Mouse (Mus musculus): Measurements from ENCODE around the gene Cdkal1. TPM values are rescaled to one million over a fixed set of nuclear protein-coding genes. Genes with fewer than 3 reads are reported as not detected.

Cdkal1 gene
- polyA plus RNA-seq, 1 experiment from 2014 or later: 8.2 TPM

DNA sequence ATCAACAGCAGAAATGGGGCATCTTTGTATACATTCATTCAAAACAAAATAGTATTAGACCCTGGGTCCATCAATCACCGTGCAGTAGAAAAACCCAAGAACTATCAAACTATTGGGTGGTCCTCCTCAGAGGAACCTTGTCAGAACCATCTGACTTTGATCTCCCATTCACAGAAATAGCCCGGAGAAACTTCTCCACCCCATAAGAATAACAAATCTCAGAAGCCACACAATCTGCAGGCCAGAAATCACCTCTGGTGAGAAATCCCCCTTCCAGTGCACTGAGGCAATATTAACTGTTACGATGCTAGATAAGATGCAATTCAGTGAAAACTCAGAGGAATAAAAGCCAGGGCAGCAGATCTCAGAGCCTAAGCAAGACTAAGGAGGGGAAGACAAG lies 275.5 kb downstream of the Cdkal1 start:
- H3K27me3 ChIP-seq: no peaks in the 10 kb centered on the region
- H3K4me2 ChIP-seq: no peak overlapping the region
- H3K36me3 ChIP-seq (replicated peaks): no peaks in the 10 kb centered on the region
- H3K4me3 ChIP-seq (replicated peaks): no peak overlapping the region
- no peaks in the 10 kb centered on the region for H3K9me3 ChIP-seq (replicated peaks)
- no peak overlapping the region for H3K27ac ChIP-seq (replicated peaks)
- H3K9ac ChIP-seq: no peak overlapping the region
- WGBS (ENCODE audit: insufficient replicate concordance): 68% methylated on average over 3 of the region's 3 CpGs
- ATAC-seq (ENCODE audit: insufficient read depth): no peak
- no peaks in the 10 kb centered on the region for H3K4me1 ChIP-seq (replicated peaks)

GRCm38 (mm10) chr13:29578621-29579020 lies 276.9 kb downstream of the Cdkal1 start:
- H3K4me1 ChIP-seq (replicated peaks): no peaks in the 10 kb centered on the region
- ATAC-seq (ENCODE audit: insufficient read depth): no peak
- H3K36me3 ChIP-seq (replicated peaks): no peaks in the 10 kb centered on the region
- H3K27me3 ChIP-seq: no peaks in the 10 kb centered on the region
- no peak overlapping the region for H3K27ac ChIP-seq (replicated peaks)
- H3K9me3 ChIP-seq (replicated peaks): no peaks in the 10 kb centered on the region
- H3K4me2 ChIP-seq: no peak overlapping the region
- 71% methylated on average over 3 of the region's 3 CpGs for WGBS (ENCODE audit: insufficient replicate concordance)
- no peak overlapping the region for H3K9ac ChIP-seq
- no peak overlapping the region for H3K4me3 ChIP-seq (replicated peaks)

GRCm38 (mm10) chr13:29574784-29575183 lies 280.7 kb downstream of the Cdkal1 start:
- 27% methylated on average over 1 of the region's 1 CpGs for WGBS (ENCODE audit: insufficient replicate concordance)
- ATAC-seq (ENCODE audit: insufficient read depth): no peak
- Histone ChIP-seq H3K4me2 (no peak overlapping the region), H3K36me3 (replicated peaks) (no peaks in the 10 kb centered on the region), H3K27ac (replicated peaks) (no peak overlapping the region), H3K9ac (no peak overlapping the region), H3K27me3 (no peaks in the 10 kb centered on the region), H3K4me1 (replicated peaks) (no peaks in the 10 kb centered on the region), H3K9me3 (replicated peaks) (no peaks in the 10 kb centered on the region), H3K4me3 (replicated peaks) (no peak overlapping the region)

DNA sequence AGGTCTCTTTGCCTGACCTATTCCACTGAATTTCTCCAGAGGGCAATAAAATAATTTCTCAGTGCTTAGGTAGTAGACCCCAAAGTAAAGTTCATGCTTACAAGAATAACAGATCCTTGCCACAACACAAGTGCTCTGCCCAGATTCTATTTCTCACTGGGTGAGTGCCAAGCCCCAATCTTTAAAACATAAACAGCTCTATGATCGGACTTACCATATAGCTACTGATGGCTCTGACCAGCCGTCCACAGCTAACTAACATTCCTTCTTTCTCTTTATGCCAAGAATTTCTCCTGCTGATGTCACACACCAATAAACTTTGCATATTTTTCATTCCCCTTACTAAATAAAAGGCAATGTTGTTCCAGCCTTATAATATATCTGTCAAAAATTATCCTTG lies 283.0 kb downstream of the Cdkal1 start:
- H3K36me3 ChIP-seq (replicated peaks): no peaks in the 10 kb centered on the region
- H3K27ac ChIP-seq (replicated peaks): no peak overlapping the region
- no peak overlapping the region for H3K4me3 ChIP-seq (replicated peaks)
- no peak for ATAC-seq (ENCODE audit: insufficient read depth)
- H3K9ac ChIP-seq: no peak overlapping the region
- H3K9me3 ChIP-seq (replicated peaks): no peaks in the 10 kb centered on the region
- no peaks in the 10 kb centered on the region for H3K4me1 ChIP-seq (replicated peaks)
- H3K27me3 ChIP-seq: no peaks in the 10 kb centered on the region
- WGBS (ENCODE audit: insufficient replicate concordance): 61% methylated on average over 2 of the region's 2 CpGs
- no peak overlapping the region for H3K4me2 ChIP-seq

GRCm38 (mm10) chr13:29565710-29566109 lies 289.8 kb downstream of the Cdkal1 start:
- Histone ChIP-seq H3K4me3 (replicated peaks) (no peak overlapping the region), H3K4me1 (replicated peaks) (no peaks in the 10 kb centered on the region), H3K4me2 (no peak overlapping the region), H3K27me3 (no peaks in the 10 kb centered on the region), H3K9me3 (replicated peaks) (no peaks in the 10 kb centered on the region), H3K36me3 (replicated peaks) (no peaks in the 10 kb centered on the region), H3K9ac (no peak overlapping the region), H3K27ac (replicated peaks) (no peak overlapping the region)
- no peak for ATAC-seq (ENCODE audit: insufficient read depth)
- WGBS (ENCODE audit: insufficient replicate concordance): 74% methylated on average over 5 of the region's 5 CpGs

- H3K4me1 ChIP-seq (replicated peaks): no peaks in the 10 kb centered on the region
- no peak overlapping the region for H3K4me2 ChIP-seq
- no peaks in the 10 kb centered on the region for H3K36me3 ChIP-seq (replicated peaks)
- no peaks in the 10 kb centered on the region for H3K27me3 ChIP-seq
- WGBS (ENCODE audit: insufficient replicate concordance): 56% methylated on average over 3 of the region's 3 CpGs
- no peak overlapping the region for H3K4me3 ChIP-seq (replicated peaks)
- no peak overlapping the region for H3K9ac ChIP-seq
- no peak overlapping the region for H3K27ac ChIP-seq (replicated peaks)
- ATAC-seq (ENCODE audit: insufficient read depth): no peak
- no peaks in the 10 kb centered on the region for H3K9me3 ChIP-seq (replicated peaks)
These were observed 296.3 kb downstream of the Cdkal1 start for GRCm38 (mm10) chr13:29559188-29559587.

- no peak for ATAC-seq (ENCODE audit: insufficient read depth)
- no peaks in the 10 kb centered on the region for H3K9me3 ChIP-seq (replicated peaks)
- 72% methylated on average over 9 of the region's 9 CpGs for WGBS (ENCODE audit: insufficient replicate concordance)
- no peak overlapping the region for H3K27ac ChIP-seq (replicated peaks)
- no peak overlapping the region for H3K4me2 ChIP-seq
- no peaks in the 10 kb centered on the region for H3K36me3 ChIP-seq (replicated peaks)
- H3K27me3 ChIP-seq: no peaks in the 10 kb centered on the region
- no peak overlapping the region for H3K4me3 ChIP-seq (replicated peaks)
- H3K9ac ChIP-seq: no peak overlapping the region
- no peaks in the 10 kb centered on the region for H3K4me1 ChIP-seq (replicated peaks)
These were observed 300.2 kb downstream of the Cdkal1 start for GRCm38 (mm10) chr13:29555160-29555785.

DNA sequence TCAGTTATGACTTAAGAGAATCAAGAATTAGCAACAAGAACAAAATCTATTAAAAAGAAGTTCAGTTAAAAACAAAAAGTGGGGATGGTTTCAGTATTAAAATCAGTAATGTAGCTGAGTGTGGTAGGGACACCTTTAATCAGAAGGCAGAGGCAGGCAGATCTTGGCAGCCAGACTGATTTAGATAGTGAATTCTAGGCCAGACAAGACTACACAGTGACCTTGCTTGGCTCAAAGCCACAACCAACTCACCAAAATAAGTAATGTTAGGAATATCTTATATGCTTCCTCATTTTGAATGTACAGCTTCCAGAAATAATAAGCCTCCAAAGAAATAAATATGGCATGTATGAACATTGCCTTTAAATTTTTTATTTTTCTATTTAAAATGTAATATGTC lies 301.7 kb downstream of the Cdkal1 start:
- H3K36me3 ChIP-seq (replicated peaks): no peaks in the 10 kb centered on the region
- H3K4me3 ChIP-seq (replicated peaks): no peak overlapping the region
- no peak overlapping the region for H3K9ac ChIP-seq
- H3K27ac ChIP-seq (replicated peaks): no peak overlapping the region
- no peaks in the 10 kb centered on the region for H3K4me1 ChIP-seq (replicated peaks)
- no peak for ATAC-seq (ENCODE audit: insufficient read depth)
- H3K4me2 ChIP-seq: no peak overlapping the region
- no peaks in the 10 kb centered on the region for H3K9me3 ChIP-seq (replicated peaks)
- H3K27me3 ChIP-seq: no peaks in the 10 kb centered on the region

DNA sequence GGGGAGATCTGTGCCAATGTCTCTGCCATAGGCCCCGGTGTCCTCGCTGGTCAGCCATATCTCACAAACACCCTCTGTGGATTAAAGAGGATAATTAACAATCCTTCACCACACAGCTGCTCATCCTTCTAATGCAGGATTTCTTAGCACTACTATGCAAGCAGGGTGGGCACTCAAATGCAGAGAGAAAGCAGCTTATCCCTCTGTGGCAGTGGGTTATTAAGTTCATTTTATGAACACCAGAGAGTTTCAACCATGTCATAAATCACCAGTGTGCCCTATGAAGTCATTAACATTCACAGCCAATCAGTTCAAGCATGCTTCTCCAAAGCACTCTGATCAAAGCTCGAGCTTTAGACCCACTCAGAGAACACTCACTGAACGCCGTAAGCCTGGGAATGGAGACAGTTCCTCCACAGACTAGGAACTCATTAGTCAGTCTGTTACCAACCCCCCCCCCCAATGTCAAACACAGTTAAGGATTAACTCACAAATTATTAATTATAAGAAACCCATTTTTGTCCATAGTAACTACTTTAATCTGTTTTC lies 303.1 kb downstream of the Cdkal1 start:
- no peak for ATAC-seq (ENCODE audit: insufficient read depth)
- H3K9me3 ChIP-seq (replicated peaks): no peaks in the 10 kb centered on the region
- WGBS (ENCODE audit: insufficient replicate concordance): 74% methylated on average over 5 of the region's 5 CpGs

GRCm38 (mm10) chr13:29550886-29551285 lies 304.6 kb downstream of the Cdkal1 start:
- WGBS (ENCODE audit: insufficient replicate concordance): 59% methylated on average over 1 of the region's 1 CpGs
- Histone ChIP-seq H3K36me3 (replicated peaks) (no peaks in the 10 kb centered on the region), H3K27ac (replicated peaks) (no peak overlapping the region), H3K9me3 (replicated peaks) (no peaks in the 10 kb centered on the region), H3K4me2 (no peak overlapping the region), H3K27me3 (no peaks in the 10 kb centered on the region), H3K9ac (no peak overlapping the region), H3K4me3 (replicated peaks) (no peak overlapping the region), H3K4me1 (replicated peaks) (no peaks in the 10 kb centered on the region)
- ATAC-seq (ENCODE audit: insufficient read depth): no peak

More for the DNA sequence above, 303.1 kb downstream of the Cdkal1 start:
- Histone ChIP-seq H3K4me1 (replicated peaks) (no peaks in the 10 kb centered on the region), H3K27ac (replicated peaks) (no peak overlapping the region), H3K4me3 (replicated peaks) (no peak overlapping the region), H3K4me2 (no peak overlapping the region), H3K27me3 (no peaks in the 10 kb centered on the region), H3K36me3 (replicated peaks) (no peaks in the 10 kb centered on the region), H3K9ac (no peak overlapping the region)

GRCm38 (mm10) chr13:29550203-29550602 lies 305.3 kb downstream of the Cdkal1 start:
- no peak overlapping the region for H3K9ac ChIP-seq

DNA sequence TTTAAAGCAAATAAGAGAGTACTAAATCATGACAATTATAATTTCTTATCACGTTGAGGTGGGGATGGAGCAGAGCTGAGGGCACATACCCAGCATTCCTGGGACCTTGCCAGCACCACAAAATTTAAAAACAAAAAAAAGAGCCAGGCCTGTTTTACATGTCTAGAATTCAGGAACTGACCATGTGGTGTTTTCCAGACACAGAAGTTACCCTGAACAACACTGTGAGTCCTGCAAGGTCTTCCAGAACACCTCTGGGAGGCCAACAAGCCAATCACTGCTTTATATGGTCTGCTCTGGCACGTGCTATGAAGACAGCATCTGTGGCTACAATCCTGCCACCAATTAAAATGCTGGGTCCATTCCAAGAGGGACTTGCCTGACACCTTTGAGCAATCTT lies 305.7 kb downstream of the Cdkal1 start:
- no peak overlapping the region for H3K4me3 ChIP-seq (replicated peaks)
- whole genome bisulfite sequencing (ENCODE audit: insufficient replicate concordance): 44% methylated on average over 2 of the region's 2 CpGs
- no peak overlapping the region for H3K9ac ChIP-seq
- H3K4me2 ChIP-seq: no peak overlapping the region
- ATAC-seq (ENCODE audit: insufficient read depth): no peak
- H3K36me3 ChIP-seq (replicated peaks): no peaks in the 10 kb centered on the region
- no peak overlapping the region for H3K27ac ChIP-seq (replicated peaks)
- H3K4me1 ChIP-seq (replicated peaks): no peaks in the 10 kb centered on the region
- H3K27me3 ChIP-seq: no peaks in the 10 kb centered on the region
- no peaks in the 10 kb centered on the region for H3K9me3 ChIP-seq (replicated peaks)

More at GRCm38 (mm10) chr13:29550203-29550602, 305.3 kb downstream of the Cdkal1 start:
- Histone ChIP-seq H3K36me3 (replicated peaks) (no peaks in the 10 kb centered on the region), H3K4me3 (replicated peaks) (no peak overlapping the region), H3K4me1 (replicated peaks) (no peaks in the 10 kb centered on the region), H3K4me2 (no peak overlapping the region), H3K27ac (replicated peaks) (no peak overlapping the region), H3K9me3 (replicated peaks) (no peaks in the 10 kb centered on the region), H3K27me3 (no peaks in the 10 kb centered on the region)
- ATAC-seq (ENCODE audit: insufficient read depth): no peak
- WGBS (ENCODE audit: insufficient replicate concordance): 64% methylated on average over 6 of the region's 6 CpGs

Measured in liver, embryonic 15.5 days (tissue).